Mouse (Mus musculus) common myeloid progenitor, adult 5-6 weeks (primary cell): ENCODE measurements around the gene Gpsm3. TPM values are rescaled to one million over a fixed set of nuclear protein-coding genes. Genes with fewer than 3 reads are reported as not detected.

Experiments used
- ATAC-seq: replicated peaks from 2 replicates; pipeline ENCODE4 v1.8.0; 2016; ENCODE audit warnings: low read depth, mild to moderate bottlenecking, moderate TSS enrichment, inconsistent platforms; ENCODE audit not compliant: poor library complexity, severe bottlenecking
- total RNA-seq: library from RNA; stranded (forward); fragments of 200-1000, 187-1606 nt; gene quantifications from 2 replicates; pipeline ENCODE4 v1.2.3, GENCODE M21; 2017

Gene Gpsm3
- total RNA-seq, 1 experiment from 2014 or later, result 22.4 TPM

- ATAC-seq, result peak; percentile 63
These were observed 37.7 kb downstream of the Gpsm3 start for GRCm38 (mm10) chr17:34627093-34627942.

- no peak for ATAC-seq
These were observed 38.5 kb downstream of the Gpsm3 start, which contains the start of gene Ppt2 for GRCm38 (mm10) chr17:34627943-34628643. TSS of gene Ppt2 (minus strand) at chr17:34628510.

- ATAC-seq, result no peak
These were observed 39.0 kb downstream of the Gpsm3 start for GRCm38 (mm10) chr17:34628644-34628967.

- no peak for ATAC-seq
These were observed 39.7 kb downstream of the Gpsm3 start, which contains the start of gene Prrt1 for GRCm38 (mm10) chr17:34629221-34629751. TSS of gene Prrt1 (plus strand) at chr17:34629533.

GRCm38 (mm10) chr17:34629796-34630603 lies 40.4 kb downstream of the Gpsm3 start:
- no peak for ATAC-seq

GRCm38 (mm10) chr17:34630761-34631301 lies 41.2 kb downstream of the Gpsm3 start:
- no peak for ATAC-seq

- no peak for ATAC-seq
These were observed 42.0 kb downstream of the Gpsm3 start for GRCm38 (mm10) chr17:34631647-34632046.

GRCm38 (mm10) chr17:34632261-34632691 lies 42.7 kb downstream of the Gpsm3 start:
- peak; percentile 86 for ATAC-seq

GRCm38 (mm10) chr17:34635671-34636070 lies 46.1 kb downstream of the Gpsm3 start:
- ATAC-seq, result no peak

GRCm38 (mm10) chr17:34637459-34637858 lies 47.9 kb downstream of the Gpsm3 start:
- ATAC-seq, result no peak

- ATAC-seq, result peak; percentile 72
These were observed 50.1 kb downstream of the Gpsm3 start for GRCm38 (mm10) chr17:34639461-34640255.

GRCm38 (mm10) chr17:34640778-34641601 lies 51.4 kb downstream of the Gpsm3 start:
- ATAC-seq, result no peak

Other genes starting within 250 kb of the Gpsm3 start
- not detected in 2 replicates for gene Btnl2, start 235.0 kb upstream of the Gpsm3 start, total RNA-seq
- gene Btnl1, start 212.7 kb upstream of the Gpsm3 start, total RNA-seq, result not detected in 2 replicates
- 4.2 and 6.4 TPM in 2 replicates for gene BC051142, start 191.0 kb upstream of the Gpsm3 start, total RNA-seq
- gene Btnl4, start 112.5 kb upstream of the Gpsm3 start, total RNA-seq, result not detected in 2 replicates
- gene Btnl6, start 72.5 kb upstream of the Gpsm3 start, total RNA-seq, result not detected in 2 replicates
- gene Notch4, start 25.5 kb upstream of the Gpsm3 start, total RNA-seq, result 1.5 TPM in 1 of 2 replicates, not detected in the other
- gene Pbx2, start 1.5 kb downstream of the Gpsm3 start, total RNA-seq, result 22.5 and 29.4 TPM in 2 replicates
- gene Ager, start 8.1 kb downstream of the Gpsm3 start, total RNA-seq, result 0.73 and 1.4 TPM in 2 replicates
- 13.2 and 14.4 TPM in 2 replicates for gene Rnf5, start 13.9 kb downstream of the Gpsm3 start, total RNA-seq
- 17.8 and 39.7 TPM in 2 replicates for gene Agpat1, start 14.5 kb downstream of the Gpsm3 start, total RNA-seq
- 1.6 and 2.4 TPM in 2 replicates for gene Egfl8, start 26.2 kb downstream of the Gpsm3 start, total RNA-seq
- gene Ppt2, start 38.7 kb downstream of the Gpsm3 start, total RNA-seq, result 17.4 and 21.2 TPM in 2 replicates
- not detected in 2 replicates for gene Prrt1, start 39.7 kb downstream of the Gpsm3 start, total RNA-seq
- gene Fkbpl, start 55.0 kb downstream of the Gpsm3 start, total RNA-seq, result 20.6 and 31.6 TPM in 2 replicates
- 19.9 and 25.1 TPM in 2 replicates for gene Atf6b, start 57.3 kb downstream of the Gpsm3 start, total RNA-seq
- gene Tnxb, start 80.7 kb downstream of the Gpsm3 start, total RNA-seq, result not detected in 2 replicates
- gene C4b, start 154.1 kb downstream of the Gpsm3 start, total RNA-seq, result 0.18 TPM in 1 of 2 replicates, not detected in the other
- not detected in 2 replicates for gene Cyp21a1, start 214.8 kb downstream of the Gpsm3 start, total RNA-seq
- gene Stk19, start 247.1 kb downstream of the Gpsm3 start, total RNA-seq, result 10.0 and 32.9 TPM in 2 replicates
- gene Dxo, start 247.2 kb downstream of the Gpsm3 start, total RNA-seq, result 21.2 and 27.9 TPM in 2 replicates